Mouse (Mus musculus): ENCODE results near the gene Plcl2. TPM values are rescaled to one million over a fixed set of nuclear protein-coding genes. Genes with fewer than 3 reads are reported as not detected.
A peak's percentile ranks its signal among the peaks of the same experiment; 100 is the strongest.
"Not testable (repeated sequence)": the region's sequence is repeated elsewhere in the genome, so short reads cannot be mapped to it uniquely, and the experiment has no call there.

Plcl2 gene
- polyA plus RNA-seq, 1 experiment from 2014 or later, result 4.8 TPM

DNA sequence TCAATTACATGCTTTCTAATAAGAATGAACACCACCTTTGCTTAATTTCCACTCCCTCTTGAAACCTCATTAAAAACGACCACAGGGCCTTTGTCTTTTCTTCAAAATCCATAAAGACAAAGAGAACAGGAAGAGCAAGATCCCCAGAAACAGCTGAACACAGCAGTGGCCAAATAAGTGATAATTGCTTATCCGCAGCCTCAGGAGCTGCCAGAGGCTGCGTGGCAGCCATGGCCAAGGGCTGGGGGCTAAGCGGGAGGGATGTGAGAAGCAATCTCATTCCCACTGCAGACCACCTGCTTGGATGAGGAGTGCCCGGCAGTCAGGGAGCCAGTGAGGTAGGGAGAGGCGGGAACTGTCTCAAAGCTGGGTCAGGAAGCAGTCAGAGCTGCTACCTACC, 134.8 kb downstream of the Plcl2 start:
- WGBS, result 55% methylated on average over 6 of the region's 6 CpGs
- Histone ChIP-seq H3K27me3 (replicated peaks; ENCODE audit: control insufficient read depth, insufficient read depth, low read length) (no peaks in the 10 kb centered on the region), H3K4me1 (replicated peaks; ENCODE audit: control insufficient read depth, insufficient read depth, low read length) (no peaks in the 10 kb centered on the region), H3K4me3 (ENCODE audit: low read depth, low read length) (no peak overlapping the region), H3K4me2 (replicated peaks; ENCODE audit: low read depth) (no peak overlapping the region), H3K36me3 (ENCODE audit: control insufficient read depth, insufficient read depth) (0 out of 2 replicates have a peak, but pooled peaks cover 6% of the 10 kb centered on the region), H3K9me3 (ENCODE audit: control insufficient read depth) (no peaks in the 10 kb centered on the region; the same call in 1 of the 2 replicates), H3K9ac (ENCODE audit: low read depth, low read length) (no peak overlapping the region), H3K27ac (ENCODE audit: low read depth, low read length) (no peak overlapping the region)
- no peak for TF ChIP-seq CTCF (IDR thresholded peaks at IDR 0.05; ENCODE audit: low read depth)
- no peak for ATAC-seq

DNA sequence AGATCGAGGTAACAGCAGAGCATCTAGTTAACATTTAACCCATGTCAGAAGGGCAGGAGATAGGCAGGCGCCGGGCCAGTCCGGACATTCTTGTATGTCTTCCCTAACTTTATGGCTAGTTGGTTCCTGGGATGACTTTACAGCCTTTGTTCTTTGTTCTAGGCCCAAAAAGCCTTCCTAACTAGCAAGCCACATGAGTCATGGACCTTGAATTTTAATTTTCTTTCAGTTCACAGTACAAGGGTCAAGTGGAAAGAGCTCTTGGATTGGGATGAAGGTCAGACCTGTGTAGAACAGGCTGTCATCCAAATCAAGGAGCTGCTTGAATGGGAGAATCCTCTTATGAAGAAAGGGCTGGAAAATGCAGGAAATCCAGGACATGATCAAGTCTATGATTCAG, 138.9 kb downstream of the Plcl2 start:
- 52% methylated on average over 4 of the region's 4 CpGs for WGBS
- H3K4me1 ChIP-seq (replicated peaks; ENCODE audit: control insufficient read depth, insufficient read depth, low read length); H3K4me2 ChIP-seq (replicated peaks; ENCODE audit: low read depth); H3K27ac ChIP-seq (ENCODE audit: low read depth, low read length); ATAC-seq; H3K9ac ChIP-seq (ENCODE audit: low read depth, low read length); H3K27me3 ChIP-seq (replicated peaks; ENCODE audit: control insufficient read depth, insufficient read depth, low read length); H3K9me3 ChIP-seq (ENCODE audit: control insufficient read depth); H3K36me3 ChIP-seq (ENCODE audit: control insufficient read depth, insufficient read depth); H3K4me3 ChIP-seq (ENCODE audit: low read depth, low read length): not testable (repeated sequence)

DNA sequence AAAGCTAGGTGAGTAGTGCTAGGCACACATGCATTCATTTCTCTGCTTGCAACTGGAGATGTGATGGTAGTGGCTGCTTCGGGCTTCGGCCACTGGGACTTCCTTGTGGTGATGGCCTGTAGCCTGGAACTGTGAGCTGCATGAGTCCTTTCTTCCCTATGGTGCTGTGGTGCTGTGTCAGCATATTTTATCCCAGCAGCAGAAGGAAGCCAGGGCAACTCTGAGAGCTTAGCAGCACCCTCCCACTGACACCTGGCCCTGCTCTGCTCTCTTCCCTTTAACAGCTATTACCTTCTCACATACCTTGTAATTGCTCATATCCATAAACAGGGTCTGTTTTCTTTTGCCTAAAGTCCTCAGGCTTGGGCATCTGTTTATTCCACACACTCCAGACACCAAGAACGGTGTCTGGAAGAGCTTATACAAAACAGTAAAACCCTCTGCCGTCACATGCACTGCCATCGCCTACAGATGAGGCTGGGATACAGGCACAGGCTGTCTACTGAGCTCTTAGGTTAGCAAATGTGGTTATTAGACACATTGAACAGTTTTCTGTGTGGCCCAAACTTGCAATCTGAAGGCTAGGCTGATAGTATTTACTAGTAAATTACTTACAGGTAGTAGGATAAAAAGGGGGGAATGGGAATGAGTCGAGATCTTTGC, 139.7 kb downstream of the Plcl2 start:
- Histone ChIP-seq H3K4me2 (replicated peaks; ENCODE audit: low read depth) (no peak overlapping the region), H3K27me3 (replicated peaks; ENCODE audit: control insufficient read depth, insufficient read depth, low read length) (no peaks in the 10 kb centered on the region), H3K27ac (ENCODE audit: low read depth, low read length) (no peak overlapping the region), H3K9me3 (ENCODE audit: control insufficient read depth) (no peaks in the 10 kb centered on the region; the same call in 1 of the 2 replicates), H3K4me3 (ENCODE audit: low read depth, low read length) (no peak overlapping the region), H3K9ac (ENCODE audit: low read depth, low read length) (no peak overlapping the region), H3K36me3 (ENCODE audit: control insufficient read depth, insufficient read depth) (no peaks in the 10 kb centered on the region), H3K4me1 (replicated peaks; ENCODE audit: control insufficient read depth, insufficient read depth, low read length) (no peaks in the 10 kb centered on the region)
- WGBS, result 85% methylated on average over 6 of the region's 6 CpGs
- ATAC-seq, result no peak
- TF ChIP-seq CTCF (IDR thresholded peaks at IDR 0.05; ENCODE audit: low read depth), result no peak

DNA sequence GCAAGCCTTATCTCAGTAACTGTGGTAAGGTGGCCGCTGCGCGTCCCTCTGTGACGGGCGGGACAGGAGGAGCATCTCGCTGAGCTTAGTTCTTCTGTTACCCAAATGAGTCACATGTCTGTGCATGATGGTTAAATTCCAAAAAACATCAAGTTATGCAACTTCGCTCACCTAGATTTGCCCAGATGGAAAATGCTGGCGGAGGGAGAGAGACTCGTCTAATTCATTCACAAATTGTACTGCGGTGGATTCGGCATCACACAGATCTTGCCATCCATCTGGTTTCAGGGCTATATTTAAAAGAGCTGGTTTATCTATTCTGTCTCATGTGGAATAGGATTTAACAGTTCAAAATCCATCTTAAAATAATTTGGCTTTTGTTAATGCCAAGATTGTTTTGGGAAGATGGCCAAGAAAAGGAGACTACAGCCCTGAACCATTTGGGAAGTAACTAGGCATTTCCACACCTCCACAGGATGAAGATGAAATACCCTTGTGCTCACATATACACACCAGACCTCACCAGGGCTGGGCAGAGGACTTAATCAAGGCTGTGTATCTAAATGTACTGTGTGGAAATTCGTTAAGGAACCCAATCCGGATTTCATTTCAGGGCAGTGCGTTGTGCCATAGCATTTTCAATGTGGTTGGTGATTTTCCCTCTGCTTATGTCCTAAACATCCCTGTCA, 141.5 kb downstream of the Plcl2 start:
- Histone ChIP-seq H3K9ac (ENCODE audit: low read depth, low read length) (no peak overlapping the region), H3K9me3 (ENCODE audit: control insufficient read depth) (no peaks in the 10 kb centered on the region; the same call in 1 of the 2 replicates), H3K4me2 (replicated peaks; ENCODE audit: low read depth) (no peak overlapping the region), H3K27me3 (replicated peaks; ENCODE audit: control insufficient read depth, insufficient read depth, low read length) (no peaks in the 10 kb centered on the region), H3K4me1 (replicated peaks; ENCODE audit: control insufficient read depth, insufficient read depth, low read length) (no peaks in the 10 kb centered on the region), H3K27ac (ENCODE audit: low read depth, low read length) (no peak overlapping the region), H3K4me3 (ENCODE audit: low read depth, low read length) (no peak overlapping the region), H3K36me3 (ENCODE audit: control insufficient read depth, insufficient read depth) (no peaks in the 10 kb centered on the region)
- no peak for ATAC-seq
- 94% methylated on average over 14 of the region's 14 CpGs for WGBS
- no peak for TF ChIP-seq CTCF (IDR thresholded peaks at IDR 0.05; ENCODE audit: low read depth)

DNA sequence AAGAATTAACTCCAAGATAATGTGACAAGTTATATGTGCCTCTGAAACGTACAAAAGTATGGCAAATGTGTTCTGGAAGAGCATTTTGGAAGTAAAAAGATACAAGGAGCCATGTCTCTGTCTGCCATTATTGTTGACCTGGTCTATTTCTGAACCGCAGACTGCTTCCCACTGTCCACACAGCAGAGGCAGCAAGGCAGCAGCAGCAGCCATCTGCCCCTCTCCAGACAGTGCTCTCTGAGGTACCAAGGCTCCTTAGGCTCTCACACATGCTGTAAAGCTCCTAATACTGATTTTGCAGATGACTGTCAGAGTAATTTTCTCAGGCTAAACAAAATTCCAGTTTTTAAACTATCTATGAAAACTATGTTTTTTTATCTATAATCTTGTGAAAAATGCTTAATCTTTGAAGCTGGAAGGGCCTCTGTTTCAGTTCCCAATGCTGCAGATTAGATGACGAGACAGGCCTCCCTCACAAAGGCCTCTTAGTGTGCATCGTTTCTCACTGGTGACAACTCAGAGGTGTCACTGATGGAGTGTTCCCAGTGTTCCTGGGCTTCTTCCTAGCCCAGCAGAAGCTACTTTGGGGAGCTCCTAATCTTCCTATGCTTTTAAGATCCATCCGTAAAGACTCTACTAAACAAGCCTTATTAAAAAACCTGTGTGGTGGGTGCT, 145.7 kb downstream of the Plcl2 start:
- ATAC-seq, result no peak
- H3K4me3 ChIP-seq (ENCODE audit: low read depth, low read length), result no peak overlapping the region
- WGBS, result 58% methylated on average over 5 of the region's 5 CpGs
- no peaks in the 10 kb centered on the region for H3K36me3 ChIP-seq (ENCODE audit: control insufficient read depth, insufficient read depth)
- no peaks in the 10 kb centered on the region for H3K4me1 ChIP-seq (replicated peaks; ENCODE audit: control insufficient read depth, insufficient read depth, low read length)
- no peak overlapping the region for H3K27ac ChIP-seq (ENCODE audit: low read depth, low read length)
- no peak for TF ChIP-seq CTCF (IDR thresholded peaks at IDR 0.05; ENCODE audit: low read depth)
- no peaks in the 10 kb centered on the region for H3K9me3 ChIP-seq (ENCODE audit: control insufficient read depth)
- H3K4me2 ChIP-seq (replicated peaks; ENCODE audit: low read depth), result no peak overlapping the region
- H3K27me3 ChIP-seq (replicated peaks; ENCODE audit: control insufficient read depth, insufficient read depth, low read length), result no peaks in the 10 kb centered on the region
- H3K9ac ChIP-seq (ENCODE audit: low read depth, low read length), result no peak overlapping the region

DNA sequence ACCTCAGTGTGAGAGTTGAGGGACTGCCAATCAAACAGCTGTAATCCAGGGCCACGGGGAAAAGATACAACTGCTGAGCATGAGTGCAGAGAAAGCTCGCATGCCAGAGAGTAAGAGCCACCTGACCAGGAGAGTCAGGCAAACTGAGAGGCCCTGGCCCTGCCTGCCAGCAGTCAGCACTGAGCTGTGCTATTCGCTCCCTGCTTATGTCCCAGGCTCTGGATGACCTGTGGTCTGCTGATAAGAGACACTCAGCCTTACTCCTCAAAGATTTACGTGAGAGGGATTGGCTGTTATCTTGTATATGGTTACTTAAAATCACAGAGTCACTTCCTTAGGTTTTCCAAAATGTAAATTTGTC, 146.2 kb downstream of the Plcl2 start:
- no peak overlapping the region for H3K4me3 ChIP-seq (ENCODE audit: low read depth, low read length)
- H3K4me1 ChIP-seq (replicated peaks; ENCODE audit: control insufficient read depth, insufficient read depth, low read length), result no peaks in the 10 kb centered on the region
- H3K9ac ChIP-seq (ENCODE audit: low read depth, low read length), result no peak overlapping the region
- H3K9me3 ChIP-seq (ENCODE audit: control insufficient read depth), result no peaks in the 10 kb centered on the region
- H3K36me3 ChIP-seq (ENCODE audit: control insufficient read depth, insufficient read depth), result no peaks in the 10 kb centered on the region
- no peak overlapping the region for H3K4me2 ChIP-seq (replicated peaks; ENCODE audit: low read depth)
- peak; percentile 80 for ATAC-seq
- 32% methylated on average over 4 of the region's 4 CpGs for WGBS
- H3K27me3 ChIP-seq (replicated peaks; ENCODE audit: control insufficient read depth, insufficient read depth, low read length), result no peaks in the 10 kb centered on the region
- no peak for TF ChIP-seq CTCF (IDR thresholded peaks at IDR 0.05; ENCODE audit: low read depth)
- no peak overlapping the region for H3K27ac ChIP-seq (ENCODE audit: low read depth, low read length)

Data from intestine, postnatal 0 days (tissue).